Mouse (Mus musculus): ENCODE data around the gene Raver1.

Raver1 gene

DNA sequence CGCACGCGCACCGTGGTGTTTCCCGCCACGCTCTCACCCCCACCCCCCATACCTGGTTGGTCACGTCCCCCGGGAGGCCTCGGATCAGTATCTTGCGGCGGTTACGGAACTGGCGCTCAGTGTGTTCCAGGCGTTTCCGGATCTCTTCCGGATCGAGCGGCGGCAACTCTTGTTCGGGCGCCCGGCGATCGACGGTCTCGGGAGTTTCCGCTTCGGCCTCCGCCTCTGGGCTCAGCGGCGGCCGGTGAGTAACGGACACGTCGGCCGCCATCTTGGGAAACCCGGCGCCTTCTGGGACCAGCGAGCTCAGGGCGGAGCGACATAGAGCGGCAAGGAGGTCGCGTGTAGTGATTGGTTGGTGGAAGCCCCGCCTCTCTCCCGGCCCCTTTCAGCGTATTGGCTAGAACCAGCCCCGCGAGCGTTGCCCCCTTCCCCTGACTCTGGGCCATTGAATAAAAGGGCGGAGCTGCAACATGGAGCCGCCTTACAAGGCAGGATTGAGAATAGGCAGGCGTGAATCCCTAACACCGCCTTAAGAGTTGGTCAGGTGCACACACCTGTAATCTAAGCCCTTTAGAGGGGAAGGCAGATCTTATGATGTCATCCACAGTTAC is at the start of gene Raver1, which contains the start of gene Gm38431:
TSS of gene Raver1 (minus strand) at position 302 of the 614 bp plus-strand sequence.
TSS of gene Gm38431 (minus strand) at position 291 of the 614 bp plus-strand sequence.
- DNase-seq (ENCODE audit: extremely low spot score): peak; percentile 98

DNA sequence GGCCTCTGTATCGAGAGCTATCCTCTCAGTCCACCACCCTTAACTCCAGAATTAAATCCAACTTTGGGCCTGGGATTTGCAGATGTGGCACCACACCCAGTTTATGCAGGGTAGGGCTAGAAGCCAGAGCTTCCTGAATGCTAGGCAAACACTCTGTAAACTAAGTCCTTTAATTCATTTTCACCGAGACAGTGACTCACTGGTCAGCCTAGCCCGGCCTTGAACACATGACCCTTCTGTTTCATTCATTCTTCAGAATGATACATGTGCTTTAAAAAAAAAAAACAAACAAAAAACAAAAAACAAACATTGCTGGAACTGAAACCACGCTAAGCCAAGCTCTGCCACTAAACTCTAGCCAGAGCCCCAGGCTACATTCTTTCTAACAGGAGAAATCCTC is 46.6 kb upstream of the Raver1 start:
- no peak for DNase-seq (ENCODE audit: extremely low spot score)

DNA sequence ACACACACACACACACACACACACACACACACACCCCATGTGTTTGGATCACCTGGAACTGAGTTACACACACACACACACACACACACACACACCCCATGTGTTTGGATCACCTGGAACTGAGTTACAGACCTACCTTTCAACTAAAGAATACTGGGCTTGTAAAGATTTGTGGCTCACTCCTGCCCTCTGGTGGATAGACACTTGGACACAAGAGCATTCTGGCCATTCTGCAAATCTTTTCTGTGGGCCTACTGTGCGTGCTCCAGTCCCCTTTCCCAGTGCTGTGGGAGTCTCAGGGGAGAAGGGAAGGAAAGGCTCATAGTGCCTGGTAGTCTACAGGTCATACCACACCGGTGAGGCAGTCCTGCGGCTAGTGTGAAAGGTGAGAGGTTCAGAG is 45.4 kb upstream of the Raver1 start:
- DNase-seq (ENCODE audit: extremely low spot score): peak; percentile 60

DNA sequence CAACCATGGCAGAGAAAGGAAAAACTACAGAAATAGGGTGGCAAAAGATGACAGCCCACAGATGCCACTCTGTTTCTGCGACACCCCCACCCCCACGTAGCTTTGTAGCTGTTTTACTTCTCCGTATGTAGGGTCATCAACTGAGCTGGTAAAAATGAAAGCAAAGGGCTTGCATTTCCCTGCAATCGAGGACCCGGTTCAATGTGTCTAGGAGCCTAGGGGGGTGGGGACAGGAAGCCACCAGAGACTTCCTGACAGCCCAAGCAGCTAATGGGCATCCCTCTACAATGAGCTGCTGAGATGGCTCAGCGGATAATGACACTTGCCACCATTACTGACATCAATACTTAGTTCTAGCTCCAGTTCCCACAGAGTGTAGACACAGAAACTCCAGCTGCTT is 44.6 kb upstream of the Raver1 start:
- DNase-seq (ENCODE audit: extremely low spot score): no peak

DNA sequence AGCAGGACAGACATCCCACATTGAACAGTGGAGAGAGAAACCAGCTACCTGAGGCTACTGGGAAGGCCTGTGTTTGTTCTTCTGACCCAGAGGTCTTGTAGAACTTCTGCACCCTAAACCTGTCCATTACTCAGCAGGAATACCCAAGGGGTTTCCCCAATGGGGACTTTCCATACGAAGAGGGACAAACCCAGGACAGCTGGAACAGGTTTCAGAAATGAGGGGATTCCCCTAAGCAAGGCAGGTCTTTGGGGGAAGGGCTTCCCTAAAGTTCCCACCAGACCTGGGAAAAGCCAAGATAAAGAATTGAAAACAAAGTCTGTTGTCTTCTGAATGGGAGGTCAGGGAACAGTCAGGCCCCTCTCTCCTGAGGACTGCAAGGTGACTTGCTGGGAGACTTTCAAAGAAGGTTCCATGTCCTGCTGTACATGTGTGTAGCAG is 44.2 kb upstream of the Raver1 start:
- DNase-seq (ENCODE audit: extremely low spot score): no peak

DNA sequence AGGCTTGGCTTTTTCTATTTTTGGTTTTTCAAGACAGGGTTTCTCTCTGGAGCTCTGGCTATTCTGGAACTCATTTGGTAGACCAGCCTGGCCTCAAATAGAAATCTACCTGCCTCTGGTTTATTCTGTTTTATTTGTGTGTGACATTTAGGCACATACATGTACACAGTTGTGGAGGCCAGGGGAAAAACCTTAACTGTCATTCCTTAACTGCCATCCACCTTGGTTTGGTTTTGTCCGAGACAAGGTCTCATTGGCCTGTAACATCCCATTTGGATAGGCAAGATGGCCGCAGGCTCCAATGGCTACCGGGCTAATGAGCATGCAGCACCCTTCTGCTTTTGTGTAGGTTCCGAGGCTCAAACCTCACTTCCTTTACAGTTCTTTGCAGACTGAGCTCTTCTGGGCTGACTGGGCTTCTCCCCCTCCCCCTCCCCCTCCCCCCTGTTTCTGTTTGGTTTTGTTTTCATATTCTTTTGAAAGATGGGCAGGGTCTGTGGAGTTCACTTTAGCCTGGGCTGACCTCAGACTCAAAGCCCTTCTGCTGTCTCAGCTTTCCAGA is 43.6 kb upstream of the Raver1 start:
- no peak for DNase-seq (ENCODE audit: extremely low spot score)

DNA sequence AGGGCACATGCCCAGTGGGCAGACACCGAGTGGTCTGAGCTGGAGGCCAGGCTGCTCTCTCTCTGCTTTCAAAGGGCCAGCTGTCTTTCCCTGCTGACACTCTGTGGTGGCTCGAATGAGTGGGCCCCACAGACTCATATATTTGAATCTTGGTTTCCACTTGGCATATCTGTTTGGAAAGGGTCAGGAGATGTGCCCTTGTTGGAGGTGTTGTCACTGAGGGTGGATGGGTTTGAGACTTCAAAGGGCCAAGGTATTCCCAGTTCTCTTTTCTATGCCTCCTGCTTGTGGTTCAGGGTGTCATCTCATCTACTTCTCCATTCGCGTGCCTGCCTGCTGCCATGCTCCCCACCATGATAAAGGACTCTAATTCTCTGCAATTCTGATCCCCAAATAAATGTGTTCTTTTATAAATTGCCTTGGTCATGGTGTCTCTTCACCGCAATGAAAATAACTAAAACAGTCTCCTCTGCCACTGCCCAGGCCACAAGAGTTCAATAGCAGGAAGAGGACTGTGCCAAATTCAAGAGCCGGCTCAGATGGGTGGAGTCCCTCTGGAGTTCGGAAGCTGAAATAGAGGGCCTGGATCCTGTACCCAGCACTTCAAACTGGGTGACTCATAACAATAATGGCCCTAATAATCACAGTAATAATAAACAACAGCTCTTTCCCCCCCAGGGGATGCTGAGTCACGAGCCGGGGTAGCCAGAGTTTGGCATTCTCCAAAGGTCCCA is 43.0 kb upstream of the Raver1 start:
- DNase-seq (ENCODE audit: extremely low spot score): no peak

DNA sequence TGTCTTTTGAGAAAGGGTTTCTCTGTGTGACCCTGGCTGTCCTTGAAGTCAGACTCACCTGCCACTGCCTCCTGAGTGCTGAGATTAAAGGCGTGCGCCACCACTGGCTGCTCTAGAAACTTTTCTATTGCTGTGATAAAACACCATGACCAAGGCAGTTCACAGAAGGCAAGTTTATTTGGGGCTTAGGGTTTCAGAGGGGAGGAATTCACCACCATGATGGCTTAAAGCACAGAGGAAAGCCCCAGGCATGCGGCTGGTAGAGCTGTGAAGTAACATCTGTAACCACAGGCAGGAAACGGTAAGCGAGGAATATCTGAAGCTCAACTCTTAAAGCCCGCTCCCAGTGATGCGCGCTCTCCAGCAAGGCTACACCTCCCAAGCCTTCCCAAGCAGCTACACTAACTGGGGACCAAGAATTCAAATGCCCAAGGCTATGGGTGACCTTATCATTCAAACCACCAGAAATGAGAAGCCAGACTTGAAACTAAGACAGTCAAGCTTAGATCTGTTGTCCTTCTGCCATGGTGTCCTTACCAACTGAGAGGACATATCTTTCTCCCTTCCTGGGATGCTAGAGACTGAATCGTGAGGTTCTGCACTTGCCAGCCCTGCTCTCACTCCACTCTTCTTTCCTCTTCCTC is 41.4 kb upstream of the Raver1 start:
- no peak for DNase-seq (ENCODE audit: extremely low spot score)

DNA sequence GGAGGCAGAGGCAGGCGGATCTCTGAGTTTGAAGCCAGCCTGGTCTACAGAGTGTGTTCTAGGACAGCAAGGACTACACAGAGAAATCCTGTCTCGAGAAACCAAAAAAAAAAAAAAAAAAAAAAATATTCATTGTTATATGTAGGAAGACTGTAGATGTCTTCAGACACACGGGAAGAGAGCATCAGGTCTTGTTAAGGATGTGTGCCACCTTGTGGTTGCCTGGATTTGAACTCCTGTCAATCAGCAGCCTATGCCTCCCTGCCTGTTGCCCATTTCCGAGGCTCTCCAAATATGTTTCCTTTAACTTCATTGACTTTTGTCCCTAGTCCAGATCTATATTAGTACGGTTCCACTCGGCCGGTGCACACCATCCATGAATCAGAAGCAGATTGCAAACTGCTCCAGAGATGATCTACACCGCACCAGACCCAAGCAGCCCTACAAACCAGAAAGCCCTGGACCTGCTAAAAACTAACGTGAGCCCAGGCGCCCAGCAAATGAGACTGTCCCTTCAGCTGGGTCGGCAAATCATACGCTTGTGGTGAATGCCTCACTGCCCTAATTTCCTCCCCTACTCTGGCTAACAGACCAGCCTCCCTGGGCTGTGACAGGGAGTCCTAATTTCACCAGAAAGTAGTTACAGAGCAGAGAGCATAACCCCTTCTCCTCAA is 40.4 kb upstream of the Raver1 start:
- DNase-seq (ENCODE audit: extremely low spot score): no peak

DNA sequence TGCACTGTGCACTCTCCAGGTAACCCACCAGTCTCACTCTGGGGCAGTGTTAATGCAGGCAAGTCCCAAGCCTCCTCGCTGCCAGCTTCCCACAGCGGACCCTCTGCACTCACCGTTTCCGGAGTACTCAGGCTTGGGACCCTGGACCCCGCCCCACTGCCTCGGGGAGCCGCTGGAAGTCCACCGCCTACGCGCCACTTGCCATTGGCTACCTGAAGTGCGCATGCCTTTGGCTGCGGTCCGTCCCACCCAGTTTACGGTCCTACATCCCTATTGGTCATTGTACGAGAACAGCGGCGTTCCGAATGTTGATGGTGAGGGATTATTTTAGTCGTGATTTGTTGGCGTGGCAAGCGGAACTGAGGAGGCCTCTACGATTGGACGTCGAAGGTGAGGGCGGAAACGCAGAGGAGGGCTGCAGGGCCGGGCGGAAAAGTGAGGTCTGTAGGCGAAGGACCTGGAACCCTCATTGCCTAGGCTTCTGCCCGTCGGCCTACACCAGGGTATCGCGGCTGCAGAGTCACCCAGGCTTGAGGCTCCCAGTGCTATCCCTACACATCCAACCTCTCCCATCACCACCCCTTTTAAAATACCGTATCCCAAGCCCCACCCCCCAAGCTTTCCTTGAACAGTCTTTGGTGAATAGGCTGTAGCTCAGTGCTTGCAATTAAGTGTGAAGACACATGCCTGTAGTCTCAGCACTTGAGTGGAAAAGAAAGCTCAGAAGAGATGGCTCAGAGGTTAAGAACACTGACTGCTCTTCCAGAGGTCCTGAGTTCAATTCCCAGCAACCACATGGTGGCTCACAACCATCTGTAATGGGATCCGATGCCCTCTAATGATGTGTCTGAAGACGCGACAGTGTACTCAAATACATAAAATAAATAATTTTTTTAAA is 39.5 kb upstream of the Raver1 start, which contains the start of gene Tyk2:
TSS of gene Tyk2 (minus strand) at position 185 of the 898 bp plus-strand sequence.
- peak; percentile 91 for DNase-seq (ENCODE audit: extremely low spot score)

DNA sequence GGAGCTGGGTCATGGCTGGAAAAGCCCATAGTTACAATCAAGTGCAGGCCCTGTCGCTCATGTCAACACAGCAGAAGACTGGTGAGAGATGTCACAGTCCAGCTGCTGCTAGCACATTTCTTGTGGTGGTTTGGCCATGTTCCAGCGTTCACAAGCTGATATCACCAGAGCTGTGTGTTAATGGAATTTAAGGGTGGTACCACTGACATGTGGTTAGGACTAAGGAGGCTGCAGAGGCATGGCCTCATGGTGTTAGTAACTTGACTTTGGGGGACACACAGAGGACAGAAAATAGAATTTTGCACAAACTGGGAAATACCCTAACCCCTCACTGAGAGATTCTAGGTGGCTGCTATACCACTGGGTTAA is 34.4 kb upstream of the Raver1 start:
- no peak for DNase-seq (ENCODE audit: extremely low spot score)

DNA sequence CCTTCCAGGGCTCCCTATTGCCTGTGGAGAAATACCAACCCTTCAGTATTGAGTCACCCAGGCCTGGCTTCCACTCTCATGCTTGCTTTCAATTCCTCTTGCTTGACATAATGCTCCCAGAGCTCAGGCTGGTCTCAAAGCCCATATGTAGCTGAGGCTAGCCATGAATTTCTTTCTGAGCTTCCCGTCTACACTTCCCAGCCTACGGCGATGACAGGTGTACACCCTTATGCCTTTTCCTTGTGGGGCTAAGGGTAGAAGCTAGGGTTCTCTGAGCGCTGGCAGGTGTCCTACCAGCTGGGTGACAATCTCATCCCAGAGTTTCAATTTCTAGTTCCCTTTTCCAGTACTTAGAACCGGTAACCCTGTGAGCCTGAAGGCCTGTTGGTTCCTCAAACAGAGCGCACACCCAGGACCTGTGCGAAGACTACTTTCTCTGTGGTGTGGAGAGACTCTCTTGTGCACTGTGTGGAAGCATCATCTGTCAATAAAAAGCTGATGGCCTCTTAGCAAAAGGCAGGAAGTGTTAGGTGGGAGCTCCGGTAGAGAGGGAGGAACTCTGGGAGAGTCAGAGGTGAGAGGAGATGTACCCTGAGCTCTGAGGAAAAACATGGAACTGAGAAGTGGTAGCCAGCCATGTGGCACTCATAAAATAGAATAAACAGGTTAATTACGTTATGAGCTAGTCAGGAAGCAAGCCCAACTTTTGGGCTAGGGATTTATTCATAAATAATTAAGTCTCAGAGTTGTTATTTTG is 33.9 kb upstream of the Raver1 start:
- no peak for DNase-seq (ENCODE audit: extremely low spot score)

DNA sequence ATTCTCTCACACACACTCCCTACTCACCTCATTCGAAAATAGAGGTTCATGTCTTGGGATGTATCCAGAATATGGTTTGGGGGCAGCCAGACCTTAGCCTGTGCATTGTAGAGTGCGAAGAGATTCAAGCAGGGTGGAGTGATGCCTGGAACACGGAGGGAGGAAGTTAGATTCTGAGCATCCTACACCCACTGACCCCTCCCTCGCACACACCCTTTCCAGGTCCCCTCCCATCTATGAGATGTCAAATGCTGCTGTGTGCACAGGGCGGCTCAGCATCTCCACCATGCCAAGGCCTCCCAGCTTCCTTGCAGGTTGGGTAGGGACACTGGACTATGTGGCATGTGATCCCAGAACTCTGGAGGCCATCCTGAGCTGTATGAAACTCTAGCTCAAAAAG is 33.0 kb upstream of the Raver1 start:
- DNase-seq (ENCODE audit: extremely low spot score): no peak

DNA sequence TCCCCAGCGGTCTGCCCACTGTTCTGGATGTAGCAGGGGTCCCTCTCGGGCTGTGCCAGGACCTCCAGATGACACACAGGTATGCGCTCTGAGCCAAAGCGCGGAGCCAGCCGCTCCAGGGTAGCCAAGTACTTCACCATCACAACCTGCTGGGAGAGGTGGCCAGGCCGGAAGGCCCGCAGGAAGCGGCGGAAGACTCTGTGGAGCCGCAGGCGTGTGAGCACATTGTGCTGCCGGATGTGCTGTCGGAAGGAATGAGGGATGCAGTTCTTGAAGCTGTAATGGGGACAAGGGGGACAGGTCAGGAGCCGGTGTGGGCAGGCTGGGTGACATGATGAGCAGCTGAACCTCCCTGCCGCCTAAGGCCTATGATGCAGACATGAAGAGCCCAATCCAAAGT is 29.7 kb upstream of the Raver1 start:
- DNase-seq (ENCODE audit: extremely low spot score): no peak

DNA sequence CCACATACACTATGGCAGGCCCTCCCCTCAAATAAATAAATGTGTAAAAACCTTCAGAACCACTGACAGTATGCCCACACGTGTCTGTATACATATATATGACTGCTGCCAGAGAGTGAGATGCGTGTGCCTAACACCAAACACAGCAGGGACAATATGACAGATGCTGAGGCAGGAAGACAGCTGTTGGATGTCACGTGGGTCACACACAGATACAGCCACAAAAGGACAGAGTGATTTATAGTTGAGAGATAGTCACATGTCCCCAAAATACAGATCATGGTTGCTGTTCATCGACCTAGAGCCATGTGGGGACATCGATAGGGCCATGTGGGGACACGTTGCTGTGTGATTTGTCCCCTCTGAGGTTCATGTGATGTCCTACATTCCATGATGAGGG is 25.3 kb upstream of the Raver1 start:
- DNase-seq (ENCODE audit: extremely low spot score): no peak

DNA sequence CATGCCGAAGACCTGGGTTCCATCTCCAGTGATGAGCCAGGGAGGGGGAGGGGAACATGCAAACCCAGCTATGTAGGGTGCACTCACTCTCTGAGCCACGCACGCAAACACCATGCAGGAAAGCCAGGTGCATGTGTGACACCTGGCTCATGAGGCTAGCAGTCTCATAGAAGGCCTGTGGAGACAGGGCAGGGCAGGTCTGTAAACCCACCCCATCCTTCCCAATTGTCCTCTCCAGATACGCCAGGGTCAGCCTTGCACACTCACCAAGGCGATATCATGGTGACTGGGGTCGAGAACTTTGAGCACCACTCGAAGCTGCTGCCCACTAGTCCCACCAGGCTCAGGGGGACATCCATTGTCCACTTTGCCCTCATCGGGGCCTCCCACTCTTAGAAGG is 23.3 kb upstream of the Raver1 start:
- DNase-seq (ENCODE audit: extremely low spot score): no peak

DNA sequence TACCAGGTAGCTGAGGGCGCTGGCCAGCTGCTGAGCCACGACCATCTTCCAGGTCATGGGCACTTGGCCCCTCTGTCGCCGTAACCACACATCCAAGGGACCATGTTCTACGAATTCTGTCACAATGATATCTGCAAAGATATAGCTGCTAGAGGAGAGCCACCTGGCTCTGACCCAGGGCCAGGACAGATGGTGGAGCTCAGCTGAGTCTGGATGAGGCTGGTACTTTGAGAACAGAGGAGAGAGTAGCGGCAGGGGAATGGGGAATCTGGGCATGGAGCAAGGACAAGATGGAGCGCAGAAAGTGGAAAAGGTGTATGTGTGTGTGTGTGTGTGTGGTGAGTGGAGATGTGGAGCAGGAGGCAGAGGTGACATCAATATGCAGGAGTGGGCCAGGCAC is 22.4 kb upstream of the Raver1 start:
- no peak for DNase-seq (ENCODE audit: extremely low spot score)

DNA sequence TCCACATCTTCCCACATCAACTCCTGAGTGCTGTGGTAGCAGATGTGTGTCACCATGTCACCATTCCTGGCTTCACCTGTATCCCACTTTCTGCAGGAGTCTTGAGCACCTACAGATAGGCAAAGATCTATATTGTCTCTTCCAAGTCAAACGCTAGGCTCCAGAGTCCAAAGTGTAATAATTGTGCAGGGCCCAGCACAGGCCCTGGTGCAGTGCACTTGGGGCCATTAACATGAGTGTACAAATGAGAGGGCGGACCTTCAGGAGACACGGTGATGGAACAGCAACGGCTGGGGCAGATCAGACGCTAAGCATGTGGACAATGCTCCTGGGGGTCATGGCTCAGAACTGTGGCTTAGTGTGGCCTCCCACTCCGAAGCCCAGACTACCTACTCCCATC is 21.9 kb upstream of the Raver1 start:
- DNase-seq (ENCODE audit: extremely low spot score): no peak

DNA sequence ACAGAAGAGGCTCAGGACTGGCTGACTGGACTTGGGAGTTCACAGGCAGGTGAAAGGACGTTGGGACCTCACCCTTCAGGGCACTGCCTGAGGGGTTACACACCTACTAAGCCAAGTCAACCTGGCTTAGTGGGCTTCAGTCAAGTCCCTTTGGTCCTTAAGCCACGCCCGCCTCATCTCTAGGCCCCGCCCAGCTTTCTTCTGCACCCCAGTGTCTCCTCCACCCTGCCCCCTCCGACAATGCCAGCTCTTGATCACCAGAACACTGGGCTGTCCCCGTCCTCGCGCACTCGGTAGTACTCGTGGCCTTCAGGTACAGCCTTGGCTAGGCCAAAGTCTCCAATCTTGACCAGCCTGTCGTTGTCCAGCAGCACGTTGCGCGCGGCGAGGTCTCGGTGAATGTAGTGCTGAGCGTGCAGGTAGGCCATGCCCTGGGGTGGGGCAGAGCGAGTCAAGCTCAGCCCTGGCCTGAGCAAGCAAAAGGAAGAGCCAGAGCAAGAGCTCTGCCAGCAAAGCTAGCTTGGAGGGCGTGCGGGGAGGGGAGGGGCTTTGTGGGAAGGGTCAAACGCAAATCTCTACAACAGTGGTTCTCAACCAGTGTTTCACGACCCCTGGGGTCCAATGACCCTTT is 15.9 kb upstream of the Raver1 start:
- no peak for DNase-seq (ENCODE audit: extremely low spot score)
